Comparison of ENCODE assay signal across 8 mouse cellular contexts in the genomic region with DNA sequence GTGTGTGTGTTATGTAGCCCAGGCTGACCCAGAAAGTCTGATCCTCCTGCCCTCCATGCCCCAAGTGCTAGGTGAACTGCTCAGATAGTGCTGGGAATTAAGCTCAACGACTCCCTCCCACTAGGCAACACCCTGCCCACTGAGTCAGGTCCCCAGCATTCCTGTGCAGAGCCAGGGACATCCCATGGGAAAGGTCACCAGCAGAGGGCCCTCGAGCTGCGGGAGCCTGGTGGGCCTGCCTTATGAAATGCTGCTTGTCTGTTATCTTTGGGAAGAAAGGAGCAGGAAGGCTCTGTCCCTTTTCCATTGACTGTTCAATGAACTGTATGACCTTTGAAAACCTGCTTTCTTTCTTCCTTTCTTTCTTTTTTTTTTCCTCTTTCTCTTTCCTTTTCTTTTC.
DNase-seq lines count a peak whose midpoint lies in the region; ATAC-seq and TF ChIP-seq lines count a peak whose summit lies in the region.

No protein-coding gene starts in this region.

- no peak overlapping the region for H3K4me3 ChIP-seq in kidney, embryonic 15.5 days (replicated peaks)
- H3K4me3 ChIP-seq in ES-Bruce4 (ENCODE audit: low read depth, low read length): no peak overlapping the region

- no peaks in the 10 kb centered on the region for H3K9me3 ChIP-seq in kidney, embryonic 15.5 days (replicated peaks)
- no peaks in the 10 kb centered on the region for H3K9me3 ChIP-seq in ES-Bruce4 (replicated peaks; ENCODE audit: control insufficient read depth, insufficient read depth, low read length, poor library complexity, severe bottlenecking)

- intact Hi-C loops in heart, postnatal 14 days (cut with DNase I): loop anchor here (5.0 kb wide), 2 partner anchors 41 to 81 kb away; no protein-coding TSS in a partner anchor

- H3K36me3 ChIP-seq in kidney, embryonic 15.5 days: peaks cover 11% of the 10 kb centered on the region; the same call in 1 of the 2 replicates
- H3K36me3 ChIP-seq in ES-Bruce4 (ENCODE audit: control insufficient read depth, insufficient read depth, low read length, poor library complexity, severe bottlenecking): no peaks in the 10 kb centered on the region

- TF ChIP-seq EP300 in ES-Bruce4 (IDR thresholded peaks at IDR 0.05; ENCODE audit: insufficient read depth, low read depth, low read length): 0 out of 2 replicates have a peak, but pooled peaks have one; percentile 14

- peak; percentile 82 for TF ChIP-seq CTCF in ES-Bruce4 (IDR thresholded peaks at IDR 0.05; ENCODE audit: low read depth, low read length)

- no peak for TF ChIP-seq POLR2A in ES-Bruce4 (IDR thresholded peaks at IDR 0.05; ENCODE audit: insufficient read depth, low read length)

- 14% methylated on average over 3 of the region's 3 CpGs for WGBS in kidney, embryonic 15.5 days

- no peak for ATAC-seq in kidney, embryonic 15.5 days (replicated peaks; ENCODE audit: low FRiP score)
- ATAC-seq in CD4-positive, CD25-positive, alpha-beta regulatory T cell, adult 4 months: no peak

- no peaks in the 10 kb centered on the region for H3K27me3 ChIP-seq in kidney, embryonic 15.5 days
- H3K27me3 ChIP-seq in ES-Bruce4 (ENCODE audit: control insufficient read depth, insufficient read depth, low read length, poor library complexity, severe bottlenecking): no peaks in the 10 kb centered on the region

- peak; percentile 71 for DNase-seq in kidney, adult 18-20 months
- peak; percentile 82 for DNase-seq in adrenal gland, postnatal 25 days
- DNase-seq in heart, postnatal 14 days: peak; percentile 44 to 66
- peak; percentile 66 for DNase-seq in retina, embryonic 14.5 days (ENCODE audit: low spot score)
- no peak for DNase-seq in thymus, postnatal 36 days

- no peak overlapping the region for H3K9ac ChIP-seq in kidney, embryonic 15.5 days
- no peak overlapping the region for H3K9ac ChIP-seq in ES-Bruce4 (ENCODE audit: low read depth, poor library complexity, severe bottlenecking)

- no peak overlapping the region for H3K4me2 ChIP-seq in kidney, embryonic 15.5 days

- H3K27ac ChIP-seq in kidney, embryonic 15.5 days: no peak overlapping the region
- no peak overlapping the region for H3K27ac ChIP-seq in ES-Bruce4 (ENCODE audit: insufficient read depth, low read length)

- 0 out of 2 replicates have a peak, but pooled peaks cover 1% of the 10 kb centered on the region for H3K4me1 ChIP-seq in kidney, embryonic 15.5 days
- peaks cover 2% of the 10 kb centered on the region for H3K4me1 ChIP-seq in ES-Bruce4 (ENCODE audit: control insufficient read depth, insufficient read depth, low read length)

Comparison
In these comparisons a context has a peak if more than half of its experiments do, and no peak if none do; other contexts are left out.
1. DNase-seq: peak in kidney, adult 18-20 months (single experiment), adrenal gland, postnatal 25 days (single experiment), heart, postnatal 14 days (2 of 2) and retina, embryonic 14.5 days (single experiment); none in thymus, postnatal 36 days (0 of 2).